Mouse (Mus musculus) retina, postnatal 7 days (tissue): ENCODE results near the gene Lrrn4cl.
"Not testable (repeated sequence)": the region's sequence is repeated elsewhere in the genome, so short reads cannot be mapped to it uniquely, and the experiment has no call there.

ENCODE experiments used
- DNase-seq: peaks from one replicate; pipeline ENCODE4 v3.0.0-alpha.2; 2012; ENCODE audit warnings: low read depth, low spot score

Gene Lrrn4cl

DNA sequence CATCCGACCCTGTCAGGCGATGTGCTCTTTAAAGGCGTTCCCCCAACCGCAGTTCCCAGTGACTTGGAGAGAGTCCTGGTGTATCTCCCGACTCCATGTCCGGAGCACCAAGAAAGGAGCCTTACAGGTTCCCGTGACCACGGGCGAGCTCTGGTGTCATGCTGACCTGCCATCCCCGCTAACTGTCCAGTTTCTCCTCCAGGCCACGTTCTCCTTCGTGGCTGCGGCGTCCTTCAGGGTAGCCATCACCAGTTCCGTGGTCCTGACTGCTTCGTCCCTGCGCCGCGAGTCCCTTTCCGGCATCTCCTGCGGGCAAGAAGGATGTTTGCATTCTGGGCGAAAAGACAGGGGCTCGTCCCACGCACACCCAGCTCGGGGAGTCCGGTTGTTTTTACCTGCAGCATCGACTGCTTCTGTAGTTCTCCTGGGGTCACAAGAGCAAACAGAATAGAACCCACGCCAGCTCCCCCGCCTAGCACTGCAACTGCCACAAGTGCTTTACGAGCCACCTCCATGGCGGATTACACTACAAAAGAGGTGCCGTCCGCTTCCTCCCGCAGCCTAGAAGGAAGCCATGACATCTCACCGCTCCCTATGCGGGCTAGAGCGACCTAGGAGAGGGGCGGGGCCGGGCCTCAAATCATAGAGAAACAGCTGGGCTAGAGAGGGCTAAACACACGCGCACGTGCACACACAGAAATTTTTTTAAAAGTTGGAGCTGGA is 29.9 kb downstream of the Lrrn4cl start, which contains the start of gene Uqcc3:
Gene Uqcc3 (minus strand): TSS at position 613 of the 723 bp plus-strand sequence.
- peak; percentile 80 for DNase-seq

DNA sequence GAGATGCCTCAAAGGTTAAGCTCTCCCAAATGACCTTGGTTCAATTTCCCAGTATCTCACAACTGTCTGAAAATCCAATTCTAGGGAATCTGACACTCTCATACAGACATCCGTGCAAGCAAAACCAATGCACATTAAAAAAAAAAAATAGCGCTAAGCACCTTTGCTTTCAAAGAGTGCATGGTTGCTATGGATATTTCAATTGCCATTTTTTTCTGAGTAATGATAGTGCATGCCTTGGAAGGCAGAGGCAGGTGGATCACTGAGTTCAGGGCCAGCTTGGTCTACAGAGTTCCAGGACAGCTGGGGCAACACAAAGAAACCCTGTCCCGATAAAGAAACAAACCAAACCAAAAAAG is 30.4 kb downstream of the Lrrn4cl start:
- DNase-seq, result no peak

DNA sequence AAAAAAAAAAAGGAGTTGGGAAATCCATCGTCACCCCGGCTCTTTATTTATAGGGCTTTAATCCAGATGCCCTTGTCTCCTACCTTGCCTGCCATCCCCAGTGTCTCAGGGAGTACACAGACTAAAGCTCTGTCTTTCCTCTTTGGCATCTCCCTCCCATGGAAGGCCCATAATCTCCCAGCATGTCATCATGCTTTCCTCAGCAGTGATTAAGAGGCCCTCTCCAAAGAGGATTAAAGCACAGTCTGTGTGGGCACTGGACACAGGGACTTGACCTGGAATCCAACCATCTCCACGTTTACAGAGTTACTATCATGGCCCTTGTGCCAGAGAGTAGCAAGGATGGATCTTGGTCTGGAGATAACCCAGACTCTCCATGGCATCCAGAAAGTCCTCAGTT is 33.0 kb downstream of the Lrrn4cl start, which contains the start of the genes Lbhd1 and Gm49403:
Gene Lbhd1 (plus strand): TSS at position 117 of the 400 bp plus-strand sequence.
Gene Gm49403 (plus strand): TSS at position 315 of the 400 bp plus-strand sequence.
- peak; percentile 84 for DNase-seq

DNA sequence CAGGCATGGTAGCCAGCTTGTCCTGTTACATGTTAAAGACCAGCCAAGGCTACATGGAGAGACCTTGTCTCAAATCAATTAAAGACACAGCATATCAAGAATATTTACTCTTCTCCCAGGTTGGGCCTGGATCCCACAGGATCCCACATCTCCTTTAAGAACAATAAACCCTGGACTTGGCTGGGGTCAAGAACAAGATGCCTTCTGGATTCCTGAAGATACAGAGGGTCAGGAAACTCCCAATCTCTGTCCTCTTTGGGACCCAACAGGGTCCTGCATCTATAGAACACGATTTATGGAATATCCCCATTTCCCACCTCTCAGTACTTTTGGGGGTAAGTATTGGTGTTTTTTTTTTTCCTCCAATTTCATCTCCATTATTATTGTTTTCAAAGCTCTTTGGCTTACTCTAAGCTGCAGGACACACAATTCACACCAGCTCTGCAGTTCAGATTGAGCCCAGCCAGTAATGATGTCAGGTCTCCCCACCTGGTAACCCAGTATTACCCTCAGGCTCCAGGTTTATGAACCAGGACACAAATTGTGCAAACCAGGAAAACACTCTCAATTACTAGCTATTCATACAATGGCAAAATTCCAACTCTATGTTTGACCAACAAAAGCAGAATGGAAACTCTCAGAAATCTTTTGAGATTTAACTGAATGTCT is 36.5 kb downstream of the Lrrn4cl start:
- no peak for DNase-seq

DNA sequence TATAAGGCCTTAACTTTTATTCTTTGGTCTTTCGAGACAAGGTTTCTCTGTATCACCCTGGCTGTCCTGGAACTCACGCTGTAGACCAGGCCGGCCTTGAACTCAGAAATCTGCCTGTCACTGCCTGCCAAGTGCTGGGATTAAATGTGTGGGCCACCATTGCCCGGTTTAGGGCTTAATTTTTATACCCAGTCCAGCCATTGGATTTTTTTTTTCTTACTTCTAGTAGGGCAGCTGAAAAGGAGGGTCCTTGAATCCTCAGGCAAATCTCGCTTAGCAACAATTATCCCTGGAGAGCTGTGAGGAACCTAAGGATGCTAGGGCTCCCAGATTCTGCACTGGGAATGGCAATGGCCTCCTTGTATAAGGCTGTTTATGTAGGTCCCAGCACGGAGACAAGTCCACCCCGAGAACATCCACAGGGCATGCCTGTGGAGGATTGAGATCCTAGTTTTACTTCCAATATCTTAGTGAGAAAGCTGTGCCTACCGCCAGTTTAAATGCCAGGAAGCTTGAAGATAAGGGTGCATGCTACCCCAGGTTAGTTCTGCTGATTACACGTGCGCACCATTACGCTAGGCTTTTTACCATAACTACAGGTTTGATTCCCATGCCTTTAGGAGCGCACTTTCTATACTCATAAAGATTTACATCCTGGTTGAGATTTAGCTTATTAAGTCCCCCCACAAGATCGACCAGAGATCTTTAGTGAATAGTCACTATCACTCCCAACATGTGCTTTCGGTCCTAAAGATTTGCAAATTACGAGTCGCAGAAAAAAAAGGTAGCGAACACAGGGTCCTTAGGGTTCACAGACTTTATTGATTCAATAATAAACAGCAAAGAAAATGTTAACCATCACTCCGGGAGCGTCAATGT is 37.3 kb downstream of the Lrrn4cl start:
- no peak for DNase-seq

DNA sequence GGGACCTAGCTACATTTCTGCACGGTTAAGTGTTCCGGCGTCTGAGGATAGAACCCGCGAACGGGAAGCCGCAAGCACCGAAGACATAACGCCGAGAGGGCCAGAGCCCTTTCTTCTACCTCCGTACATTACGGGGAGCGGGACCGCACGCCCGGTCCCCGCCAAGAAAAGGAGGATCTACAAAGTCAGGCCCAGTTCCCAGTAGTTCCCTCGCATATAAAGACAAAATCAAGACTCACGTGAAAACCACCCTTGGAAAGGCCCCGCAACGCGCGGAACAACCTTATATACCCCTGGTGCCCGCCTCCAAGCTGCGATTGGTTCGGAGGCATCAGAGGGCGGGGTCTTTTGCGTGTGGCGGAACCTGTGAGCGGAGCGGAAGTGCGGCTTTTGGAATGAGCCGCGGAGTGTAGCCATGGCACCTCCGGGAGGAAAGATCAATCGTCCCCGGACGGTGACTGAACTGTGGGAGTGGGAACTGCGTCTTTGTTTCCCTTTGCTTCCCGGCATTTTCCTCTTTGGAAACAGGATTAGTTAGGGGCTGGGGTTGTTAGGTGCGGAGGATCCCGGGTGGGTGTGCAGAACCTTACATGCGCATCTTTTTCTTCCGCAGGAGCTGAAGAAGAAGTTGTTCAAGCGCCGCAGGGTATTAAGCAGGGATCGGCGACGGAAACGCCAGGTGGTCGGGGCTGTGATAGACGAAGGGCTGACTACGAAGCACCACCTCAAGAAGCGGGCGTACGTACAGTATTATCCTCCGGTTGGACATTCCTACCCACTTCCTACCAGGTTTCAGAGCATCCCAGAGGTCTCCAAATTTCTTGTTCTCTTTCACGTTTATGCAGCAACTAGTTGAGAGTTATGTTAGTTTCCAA is 38.2 kb downstream of the Lrrn4cl start, which contains the start of the genes 1810009A15Rik and Gm49416:
Gene 1810009A15Rik (plus strand): TSS at position 343 of the 875 bp plus-strand sequence.
Gene Gm49416 (plus strand): TSS at position 416 of the 875 bp plus-strand sequence.
- peak; percentile 88 for DNase-seq

DNA sequence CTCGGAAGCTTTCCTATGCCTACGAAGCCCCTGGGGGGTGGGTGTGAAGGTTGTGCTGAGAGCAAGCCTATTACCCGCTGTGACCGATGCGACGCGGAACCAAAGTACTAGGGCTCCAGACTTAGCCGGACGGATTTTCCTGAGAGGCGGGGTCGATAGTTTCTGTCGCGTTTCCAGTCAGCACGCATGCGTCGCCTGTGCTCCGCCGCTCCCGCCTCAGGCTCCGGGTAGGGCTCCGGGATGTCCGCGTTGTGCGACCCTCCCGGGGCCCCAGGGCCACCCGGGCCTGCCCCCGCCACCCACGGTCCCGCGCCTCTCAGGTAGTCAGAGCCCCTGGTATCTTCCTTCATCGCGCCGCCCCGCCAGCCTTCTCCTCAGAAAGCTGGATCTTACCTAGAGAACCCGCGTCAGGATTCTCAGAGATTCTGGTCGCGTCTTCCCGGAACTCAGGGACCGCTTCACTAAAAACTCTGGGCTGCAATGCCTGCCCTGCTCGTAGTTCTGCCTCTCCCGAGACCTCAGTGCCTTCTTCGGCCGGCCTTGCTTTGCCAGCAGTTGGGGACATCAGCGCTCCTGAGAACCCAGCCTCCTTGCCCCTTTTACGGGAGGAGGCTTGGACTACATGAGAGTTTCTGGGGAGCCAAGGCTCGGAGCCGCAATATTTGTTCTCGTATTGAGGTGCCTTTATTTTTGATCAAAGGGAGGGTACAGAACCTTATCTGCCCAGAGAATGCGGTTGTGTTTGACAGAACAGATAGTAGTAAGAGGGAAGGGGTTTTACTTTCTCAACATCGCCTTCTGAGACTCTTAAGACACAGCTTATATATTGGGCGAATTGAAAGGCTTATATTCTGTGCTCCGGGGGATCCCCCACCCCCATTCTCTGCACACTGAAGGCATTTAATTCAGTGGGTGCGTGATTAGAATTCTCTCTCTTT is 42.5 kb downstream of the Lrrn4cl start, which contains the start of gene Ints5:
Gene Ints5 (plus strand): TSS at position 177 of the 938 bp plus-strand sequence.
- DNase-seq, result peak; percentile 84

DNA sequence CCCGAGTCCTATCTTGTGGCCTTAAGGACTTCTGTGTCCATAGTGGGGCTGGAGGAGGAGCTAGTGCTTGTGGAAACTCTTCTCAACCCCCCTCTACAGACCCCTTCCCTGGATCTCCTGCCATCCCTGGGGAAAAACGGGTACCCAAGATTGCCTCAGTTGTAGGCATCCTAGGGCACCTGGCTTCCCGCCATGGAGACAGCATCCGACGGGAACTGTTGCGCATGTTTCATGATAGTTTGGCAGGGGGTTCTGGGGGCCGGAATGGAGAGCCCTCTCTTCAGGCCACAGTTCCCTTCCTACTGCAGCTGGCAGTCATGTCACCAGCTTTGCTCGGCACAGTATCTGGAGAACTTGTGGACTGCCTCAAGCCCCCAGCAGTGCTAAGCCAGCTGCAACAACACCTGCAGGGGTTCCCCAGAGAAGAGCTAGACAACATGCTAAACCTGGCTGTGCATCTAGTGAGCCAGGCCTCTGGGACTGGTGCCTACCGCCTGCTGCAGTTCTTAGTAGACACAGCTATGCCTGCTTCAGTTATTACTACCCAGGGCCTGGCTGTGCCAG is 44.9 kb downstream of the Lrrn4cl start:
- DNase-seq, result no peak

DNA sequence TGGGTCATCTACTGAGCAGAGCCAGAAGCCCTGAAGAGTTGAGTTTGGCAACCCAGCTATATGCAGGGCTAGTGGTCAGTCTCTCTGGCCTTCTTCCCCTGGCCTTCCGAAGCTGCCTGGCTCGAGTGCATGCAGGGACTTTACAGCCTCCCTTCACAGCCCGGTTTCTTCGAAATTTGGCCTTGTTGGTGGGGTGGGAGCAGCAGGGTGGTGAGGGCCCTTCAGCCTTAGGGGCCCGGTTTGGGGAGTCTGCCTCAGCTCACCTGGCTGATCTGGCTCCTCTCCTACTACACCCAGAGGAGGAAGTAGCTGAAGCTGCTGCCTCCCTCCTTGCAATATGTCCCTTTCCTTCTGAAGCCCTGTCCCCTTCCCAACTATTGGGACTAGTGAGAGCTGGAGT is 45.7 kb downstream of the Lrrn4cl start:
- DNase-seq, result not testable (repeated sequence)

DNA sequence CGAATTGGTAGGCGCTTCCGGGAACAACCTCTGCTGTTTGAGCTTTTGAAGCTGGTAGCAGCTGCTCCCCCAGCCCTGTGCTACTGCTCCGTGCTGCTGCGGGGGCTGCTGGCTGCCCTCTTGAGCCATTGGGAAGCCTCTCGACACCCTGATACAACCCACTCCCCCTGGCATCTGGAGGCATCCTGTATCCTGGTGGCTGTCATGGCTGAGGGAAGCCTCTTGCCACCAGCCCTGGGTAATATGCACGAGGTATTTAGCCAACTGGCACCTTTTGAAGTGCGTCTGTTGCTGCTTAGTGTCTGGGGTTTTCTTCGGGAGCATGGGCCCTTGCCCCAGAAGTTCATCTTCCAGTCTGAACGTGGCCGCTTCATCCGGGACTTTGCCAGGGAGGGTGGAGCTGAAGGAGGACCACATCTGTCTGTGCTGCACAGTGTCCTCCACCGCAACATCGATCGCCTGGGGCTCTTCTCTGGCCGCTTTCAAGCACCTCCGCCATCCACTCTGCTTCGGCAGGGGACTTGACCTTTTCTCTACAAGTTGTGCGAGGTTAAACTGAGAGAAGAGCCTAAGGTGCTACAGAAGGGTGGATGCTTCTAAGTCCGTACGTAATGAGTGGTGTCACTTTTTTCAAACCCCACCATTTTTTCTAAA is 46.8 kb downstream of the Lrrn4cl start:
- not testable (repeated sequence) for DNase-seq

DNA sequence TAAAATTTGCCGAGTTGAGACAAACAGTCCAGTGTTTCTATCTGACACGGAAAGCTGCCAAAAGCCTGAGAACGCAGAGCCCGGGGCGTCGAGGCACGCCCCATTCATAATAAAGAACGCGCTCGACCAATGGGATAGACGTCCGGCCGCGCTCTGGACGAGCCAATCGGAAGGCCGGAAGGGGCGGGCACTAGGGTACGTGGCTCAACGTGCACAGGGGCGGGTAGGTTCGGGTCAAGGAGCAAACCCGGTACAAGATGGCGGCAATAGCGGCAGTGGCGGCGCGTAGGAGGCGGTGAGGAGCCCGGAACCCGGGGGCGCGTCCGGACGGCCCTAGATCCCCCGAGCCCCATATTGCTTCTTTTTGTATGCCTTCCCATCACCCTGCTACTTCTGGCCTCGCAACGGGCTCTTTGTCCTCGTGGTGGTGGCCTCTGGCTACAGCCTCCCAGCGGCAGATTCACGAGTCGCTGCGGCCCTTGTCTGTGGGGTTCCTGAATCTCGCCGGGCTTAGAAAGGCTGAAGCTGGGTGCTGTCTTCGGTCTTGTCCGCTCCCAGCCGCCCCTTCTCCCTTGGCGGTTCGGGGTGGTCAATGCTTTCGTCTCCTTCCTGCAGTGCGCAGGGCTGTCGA is 47.4 kb downstream of the Lrrn4cl start, which contains the start of gene Ganab:
Gene Ganab (plus strand): TSS at position 207 of the 631 bp plus-strand sequence.
- DNase-seq, result peak; percentile 93

DNA sequence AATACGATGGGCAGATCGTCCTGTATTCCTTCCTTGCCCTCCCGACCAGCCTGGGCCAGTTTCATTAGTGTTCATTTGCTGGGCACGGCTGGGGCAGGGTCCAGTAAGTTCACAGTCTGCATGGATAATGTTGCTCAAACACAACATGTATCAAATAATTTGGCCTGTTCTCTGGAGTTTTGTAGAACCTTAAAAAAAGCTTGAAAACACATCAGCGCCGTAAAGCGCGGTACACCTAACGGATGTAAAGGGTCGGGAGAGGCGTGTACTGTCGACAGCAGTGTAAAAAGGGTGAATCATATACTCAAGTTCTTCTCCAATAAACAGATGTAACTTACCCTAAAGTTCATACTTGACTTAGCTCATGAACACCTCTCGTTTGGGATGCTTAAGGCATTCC is 48.0 kb downstream of the Lrrn4cl start:
- no peak for DNase-seq

DNA sequence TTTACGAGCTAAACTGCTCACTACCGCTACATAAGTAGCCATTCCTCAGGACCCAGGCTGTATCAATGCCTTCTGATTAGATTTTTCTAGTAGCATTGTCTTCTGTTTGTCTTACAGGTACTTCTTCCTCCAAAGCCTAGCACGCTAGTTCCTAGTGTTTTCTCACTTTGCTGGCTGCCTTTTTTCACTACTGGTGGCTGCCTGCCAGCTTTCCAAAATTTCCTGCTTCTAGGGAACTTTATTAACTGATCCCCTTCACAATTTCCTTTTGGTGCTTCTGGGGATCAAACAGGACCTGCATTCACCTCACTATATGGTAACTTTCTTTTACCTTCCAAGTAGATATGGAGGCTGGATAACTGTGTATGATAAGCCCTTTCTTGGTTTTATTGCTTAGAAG is 48.5 kb downstream of the Lrrn4cl start:
- no peak for DNase-seq

DNA sequence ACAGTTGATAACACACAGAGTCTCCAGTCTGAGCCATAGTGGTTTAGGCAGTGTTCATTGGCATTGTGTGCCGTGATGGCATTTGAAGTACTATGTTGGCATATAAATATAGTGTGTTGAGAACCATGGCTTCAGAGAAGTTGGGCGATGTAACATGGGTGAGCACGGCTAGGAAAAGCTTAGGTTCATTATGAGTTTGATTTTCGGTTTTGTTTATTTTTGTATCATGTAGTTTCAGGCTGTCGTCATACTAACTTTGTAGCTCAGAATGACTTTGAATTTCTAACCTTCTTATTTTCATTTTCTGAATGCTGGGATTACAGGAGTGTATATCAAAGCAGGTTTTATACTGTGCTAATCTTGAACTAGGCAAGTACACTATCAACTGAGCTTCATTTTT is 52.8 kb downstream of the Lrrn4cl start:
- no peak for DNase-seq
